Mouse (Mus musculus): Measurements from ENCODE around the gene Gabpa. TPM values are rescaled to one million over a fixed set of nuclear protein-coding genes. Genes with fewer than 3 reads are reported as not detected.

Gene Gabpa
- polyA plus RNA-seq, 1 experiment = 15.3 TPM

GRCm38 (mm10) chr16:84807874-84808273 is 26.9 kb upstream of the Gabpa start:
- H3K4me3 ChIP-seq (ENCODE audit: insufficient read depth, low read length) = no peak overlapping the region
- no peak overlapping the region for H3K27ac ChIP-seq (ENCODE audit: insufficient read depth, low read length)
- TF ChIP-seq POLR2A (IDR thresholded peaks at IDR 0.05; ENCODE audit: extremely low read depth, insufficient read depth, low read length) = no peak
- no peak for TF ChIP-seq CTCF (IDR thresholded peaks at IDR 0.05; ENCODE audit: extremely low read depth, insufficient read depth, low read length)
- no peaks in the 10 kb centered on the region for H3K4me1 ChIP-seq (ENCODE audit: control insufficient read depth, insufficient read depth, low read length)

DNA sequence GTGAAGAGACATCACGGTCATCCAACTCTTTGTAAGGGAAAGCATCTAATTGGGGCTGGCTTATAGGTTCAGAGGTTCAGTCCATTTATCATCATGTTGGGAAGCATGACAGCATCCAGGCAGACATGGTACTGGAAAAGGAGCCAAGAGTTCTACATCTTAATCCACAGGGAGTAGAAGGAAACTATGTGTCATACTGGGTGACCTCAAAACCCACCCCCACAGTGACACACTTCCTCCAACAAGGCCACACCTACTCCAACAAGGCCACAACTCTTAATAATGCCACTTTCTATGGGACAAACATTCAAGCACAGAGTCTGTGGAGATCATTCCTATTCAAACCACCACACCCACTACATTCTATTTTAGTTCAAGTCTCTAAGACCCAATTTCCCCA is 24.5 kb upstream of the Gabpa start:
- Histone ChIP-seq H3K4me1 (ENCODE audit: control insufficient read depth, insufficient read depth, low read length) (peaks cover 5% of the 10 kb centered on the region), H3K4me3 (ENCODE audit: insufficient read depth, low read length) (no peak overlapping the region)

GRCm38 (mm10) chr16:84813852-84814251 is 20.9 kb upstream of the Gabpa start:
- Histone ChIP-seq H3K27ac (ENCODE audit: insufficient read depth, low read length) (no peak overlapping the region), H3K4me3 (ENCODE audit: insufficient read depth, low read length) (peak overlapping the region; percentile 14; the same call in 1 of the 2 replicates), H3K4me1 (ENCODE audit: control insufficient read depth, insufficient read depth, low read length) (peaks cover 5% of the 10 kb centered on the region)
- TF ChIP-seq POLR2A (IDR thresholded peaks at IDR 0.05; ENCODE audit: extremely low read depth, insufficient read depth, low read length) (no peak), CTCF (IDR thresholded peaks at IDR 0.05; ENCODE audit: extremely low read depth, insufficient read depth, low read length) (no peak)

More for the DNA sequence above, 24.5 kb upstream of the Gabpa start:
- no peak overlapping the region for H3K27ac ChIP-seq (ENCODE audit: insufficient read depth, low read length)
- TF ChIP-seq CTCF (IDR thresholded peaks at IDR 0.05; ENCODE audit: extremely low read depth, insufficient read depth, low read length) = no peak
- TF ChIP-seq POLR2A (IDR thresholded peaks at IDR 0.05; ENCODE audit: extremely low read depth, insufficient read depth, low read length) = no peak

DNA sequence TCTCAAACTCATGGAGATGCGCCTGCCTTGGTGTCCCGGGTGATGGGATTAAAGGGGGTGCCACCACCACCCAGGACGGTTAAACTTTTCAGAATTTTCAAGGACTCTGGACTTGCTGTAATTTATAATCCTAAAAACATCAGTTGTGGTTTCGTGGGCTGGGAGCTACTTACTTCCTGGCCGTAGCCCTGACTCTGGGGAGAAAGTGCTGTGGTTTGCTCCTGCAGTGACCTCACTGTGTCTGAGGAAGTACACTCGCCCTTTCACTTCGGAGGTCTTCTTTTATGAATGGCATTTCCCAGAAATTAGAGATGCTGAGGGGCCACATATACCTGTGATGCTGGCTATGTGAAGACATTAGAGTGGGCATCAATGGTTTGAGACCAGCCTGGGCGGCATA is 20.2 kb upstream of the Gabpa start:
- Histone ChIP-seq H3K27ac (ENCODE audit: insufficient read depth, low read length) (no peak overlapping the region), H3K4me1 (ENCODE audit: control insufficient read depth, insufficient read depth, low read length) (peaks cover 5% of the 10 kb centered on the region), H3K4me3 (ENCODE audit: insufficient read depth, low read length) (no peak overlapping the region)
- TF ChIP-seq POLR2A (IDR thresholded peaks at IDR 0.05; ENCODE audit: extremely low read depth, insufficient read depth, low read length) = no peak

DNA sequence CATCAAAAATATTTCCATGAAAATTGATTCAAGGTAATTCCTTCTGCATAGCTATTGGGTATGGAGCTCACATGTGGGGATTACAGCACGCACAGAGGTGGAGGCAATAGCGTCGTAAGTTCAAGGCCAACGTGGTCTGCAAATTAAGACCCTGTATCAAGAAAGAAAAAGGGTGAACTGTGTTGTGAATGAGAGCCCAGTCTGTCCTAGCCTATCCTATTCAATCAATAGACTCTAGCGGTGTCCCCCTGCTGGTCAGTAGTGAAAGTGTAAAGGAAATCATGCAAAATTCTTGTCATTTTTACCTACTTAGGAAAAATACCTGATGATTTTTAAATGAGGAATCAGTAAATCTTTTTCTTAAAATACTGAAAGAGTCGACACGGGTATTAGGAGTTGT is 17.3 kb upstream of the Gabpa start:
- TF ChIP-seq POLR2A (IDR thresholded peaks at IDR 0.05; ENCODE audit: extremely low read depth, insufficient read depth, low read length) (no peak), CTCF (IDR thresholded peaks at IDR 0.05; ENCODE audit: extremely low read depth, insufficient read depth, low read length) (no peak; the same call in 1 of the 2 replicates)
- H3K4me1 ChIP-seq (ENCODE audit: control insufficient read depth, insufficient read depth, low read length) = peaks cover 5% of the 10 kb centered on the region
- no peak overlapping the region for H3K27ac ChIP-seq (ENCODE audit: insufficient read depth, low read length)
- H3K4me3 ChIP-seq (ENCODE audit: insufficient read depth, low read length) = no peak overlapping the region

DNA sequence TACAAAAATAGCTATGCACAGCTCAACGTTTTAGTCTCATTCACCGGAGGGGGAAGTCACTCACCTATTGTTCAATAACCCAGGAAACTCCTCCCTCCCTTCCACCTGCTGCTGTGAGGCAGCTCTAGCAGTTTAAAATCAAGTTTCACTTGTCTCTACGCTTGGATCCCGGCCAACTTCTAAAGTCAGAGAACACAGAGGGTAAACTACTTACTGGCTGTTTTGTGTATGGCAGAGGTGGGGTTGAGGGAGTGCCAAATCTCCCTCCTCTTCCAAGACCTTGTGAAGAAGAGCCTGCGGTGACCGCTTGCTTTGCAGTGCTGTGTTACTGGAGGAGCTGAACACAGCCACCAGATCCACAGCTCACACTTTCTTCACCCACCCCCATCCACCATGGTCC is 9.7 kb upstream of the Gabpa start:
- H3K4me1 ChIP-seq (ENCODE audit: control insufficient read depth, insufficient read depth, low read length) = no peaks in the 10 kb centered on the region
- no peak overlapping the region for H3K4me3 ChIP-seq (ENCODE audit: insufficient read depth, low read length)
- TF ChIP-seq CTCF (IDR thresholded peaks at IDR 0.05; ENCODE audit: extremely low read depth, insufficient read depth, low read length) (no peak), POLR2A (IDR thresholded peaks at IDR 0.05; ENCODE audit: extremely low read depth, insufficient read depth, low read length) (no peak)
- H3K27ac ChIP-seq (ENCODE audit: insufficient read depth, low read length) = no peak overlapping the region

- H3K4me3 ChIP-seq (ENCODE audit: insufficient read depth, low read length) = no peak overlapping the region
- H3K27ac ChIP-seq (ENCODE audit: insufficient read depth, low read length) = no peak overlapping the region
- peaks cover 3% of the 10 kb centered on the region; the same call in 1 of the 2 replicates for H3K4me1 ChIP-seq (ENCODE audit: control insufficient read depth, insufficient read depth, low read length)
- TF ChIP-seq POLR2A (IDR thresholded peaks at IDR 0.05; ENCODE audit: extremely low read depth, insufficient read depth, low read length) = no peak
- TF ChIP-seq CTCF (IDR thresholded peaks at IDR 0.05; ENCODE audit: extremely low read depth, insufficient read depth, low read length) = no peak
Measured at GRCm38 (mm10) chr16:84831696-84832095, 3.0 kb upstream of the Gabpa start.

DNA sequence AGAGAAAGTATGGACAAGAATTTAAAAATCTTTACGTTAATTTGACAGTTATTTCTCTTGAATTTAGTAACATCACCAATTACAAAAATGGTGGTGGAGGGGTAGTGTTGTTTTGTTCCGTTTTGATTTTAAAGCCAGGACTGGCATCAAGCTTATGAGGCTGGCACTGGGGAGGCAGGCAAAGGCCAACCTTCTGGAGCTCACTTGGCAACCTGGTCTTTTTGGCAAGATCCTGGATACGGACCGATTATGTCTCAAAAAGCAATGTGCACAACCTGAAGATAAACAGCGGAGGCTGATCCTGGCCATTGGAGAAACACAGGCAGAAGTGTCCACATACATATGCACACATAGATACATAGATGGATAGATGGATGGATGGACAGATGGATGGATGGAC is 2.0 kb upstream of the Gabpa start:
- TF ChIP-seq CTCF (IDR thresholded peaks at IDR 0.05; ENCODE audit: extremely low read depth, insufficient read depth, low read length) (no peak), POLR2A (IDR thresholded peaks at IDR 0.05; ENCODE audit: extremely low read depth, insufficient read depth, low read length) (no peak)
- Histone ChIP-seq H3K4me1 (ENCODE audit: control insufficient read depth, insufficient read depth, low read length) (peaks cover 3% of the 10 kb centered on the region; the same call in 1 of the 2 replicates), H3K27ac (ENCODE audit: insufficient read depth, low read length) (no peak overlapping the region), H3K4me3 (ENCODE audit: insufficient read depth, low read length) (no peak overlapping the region)

GRCm38 (mm10) chr16:84834344-84834743 is 381 bp upstream of the Gabpa start:
- H3K4me3 ChIP-seq (ENCODE audit: insufficient read depth, low read length) = peak overlapping the region; percentile 80
- TF ChIP-seq CTCF (IDR thresholded peaks at IDR 0.05; ENCODE audit: extremely low read depth, insufficient read depth, low read length) (no peak), POLR2A (IDR thresholded peaks at IDR 0.05; ENCODE audit: extremely low read depth, insufficient read depth, low read length) (no peak)
- H3K4me1 ChIP-seq (ENCODE audit: control insufficient read depth, insufficient read depth, low read length) = peaks cover 3% of the 10 kb centered on the region; the same call in 1 of the 2 replicates
- H3K27ac ChIP-seq (ENCODE audit: insufficient read depth, low read length) = peak overlapping the region; percentile 91

GRCm38 (mm10) chr16:84835441-84835822 is 707 bp downstream of the Gabpa start, which contains the start of gene Atp5j:
Gene Atp5j, minus strand, starts transcription at chr16:84835625.
- peak within 1 kb of the TSS; percentile 80 for H3K4me3 ChIP-seq (ENCODE audit: insufficient read depth, low read length)
- peaks cover 3% of the 10 kb centered on the region; the same call in 1 of the 2 replicates for H3K4me1 ChIP-seq (ENCODE audit: control insufficient read depth, insufficient read depth, low read length)
- TF ChIP-seq POLR2A (IDR thresholded peaks at IDR 0.05; ENCODE audit: extremely low read depth, insufficient read depth, low read length) (no peak), CTCF (IDR thresholded peaks at IDR 0.05; ENCODE audit: extremely low read depth, insufficient read depth, low read length) (no peak)
- peak within 1 kb of the TSS; percentile 94 for H3K27ac ChIP-seq (ENCODE audit: insufficient read depth, low read length)
